Mouse (Mus musculus) stomach, postnatal 0 days (tissue): ENCODE measurements around the gene B9d2. TPM values are rescaled to one million over a fixed set of nuclear protein-coding genes. Genes with fewer than 3 reads are reported as not detected.

ENCODE experiments used
- ATAC-seq: fragments of 200-750 bp; cut with Nextera tagmentation; 2 replicates; pipeline ENCODE4 v1.8.0; 2017; ENCODE audit not compliant: low FRiP score, low TSS enrichment
- DNase-seq: peaks from one replicate; pipeline ENCODE4 v3.0.0-alpha.2; 2016; ENCODE audit warnings: low spot score
- H3K27ac ChIP-seq: fragments of 300-500 bp; sonication (generic); replicated peaks from 2 replicates; pipeline ENCODE4 v1.5.1; 2014; ENCODE audit warnings: mild to moderate bottlenecking, control low read depth
- H3K27me3 ChIP-seq: fragments of 300-500 bp; sonication (generic); 2 replicates; pipeline ENCODE4 v1.6.1; 2014; ENCODE audit warnings: low read length; ENCODE audit not compliant: control insufficient read depth, insufficient read depth
- H3K36me3 ChIP-seq: fragments of 300-500 bp; sonication (generic); 2 replicates; pipeline ENCODE4 v1.6.1; 2014; ENCODE audit warnings: low read length, mixed read lengths; ENCODE audit not compliant: control insufficient read depth, insufficient read depth
- H3K4me1 ChIP-seq: fragments of 300-500 bp; sonication (generic); replicated peaks from 2 replicates; pipeline ENCODE4 v1.6.1; 2014; ENCODE audit warnings: antibody characterized with exemption; ENCODE audit not compliant: control insufficient read depth, insufficient read depth
- H3K4me2 ChIP-seq: fragments of 300-500 bp; sonication (generic); replicated peaks from 2 replicates; pipeline ENCODE4 v1.6.1; 2014; ENCODE audit warnings: low read depth, mild to moderate bottlenecking, control low read depth, moderate library complexity
- H3K4me3 ChIP-seq: fragments of 300-500 bp; sonication (generic); 2 replicates; pipeline ENCODE4 v1.5.1; 2014; ENCODE audit warnings: low read depth, low read length, control low read depth
- H3K9ac ChIP-seq: fragments of 300-500 bp; sonication (generic); 2 replicates; pipeline ENCODE4 v1.6.1; 2014; ENCODE audit warnings: mild to moderate bottlenecking, low read length, control low read depth, mixed read lengths
- H3K9me3 ChIP-seq: fragments of 300-500 bp; sonication (generic); 2 replicates; pipeline ENCODE4 v1.6.1; 2016; ENCODE audit warnings: low read length; ENCODE audit not compliant: control insufficient read depth
- CTCF ChIP-seq: IDR thresholded peaks from 2 replicates; pipeline ENCODE4 v1.5.1; 2016; ENCODE audit warnings: antibody characterized with exemption, low read depth, mild to moderate bottlenecking, moderate library complexity
- EP300 ChIP-seq: optimal IDR thresholded peaks from 2 replicates; pipeline ENCODE3; 2016; ENCODE audit warnings: antibody characterized with exemption
- WGBS: fragments of 180-500 bp; shearing (Covaris S2); extraction: QIAGEN DNeasy Blood & Tissue Kit; methylation state at CpG from one replicate; pipeline ENCODE4 v1.1.7; 2014; 5-methylcytosine and 5-hydroxymethylcytosine counted together
- polyA plus RNA-seq: library from polyadenylated mRNA; unstranded; fragments of >200 nt; fragmentation: Nextera tagmentation; extraction: Ambion mirVana; gene quantifications from 2 replicates; pipeline ENCODE4 v1.2.1, GENCODE M21; 2015

B9d2 gene
- polyA plus RNA-seq, 1 experiment from 2014 or later, result 11.6 TPM

GRCm38 (mm10) chr7:25675405-25675804 is 5.2 kb upstream of the B9d2 start:
- DNase-seq (no peak), ATAC-seq (no peak)
- no peak overlapping the region for H3K9ac ChIP-seq
- no peak overlapping the region for H3K27ac ChIP-seq
- no peaks in the 10 kb centered on the region for H3K9me3 ChIP-seq
- H3K4me1 ChIP-seq, result peaks cover 3% of the 10 kb centered on the region; the same call in 1 of the 2 replicates
- no peaks in the 10 kb centered on the region for H3K27me3 ChIP-seq
- 54% methylated on average over 6 of the region's 6 CpGs for WGBS
- no peak overlapping the region for H3K4me2 ChIP-seq
- H3K36me3 ChIP-seq, result no peaks in the 10 kb centered on the region
- TF ChIP-seq EP300 (no peak), CTCF (no peak)
- H3K4me3 ChIP-seq, result no peak overlapping the region

- 23% methylated on average over 15 of the region's 15 CpGs for WGBS
- peak; percentile 69 for DNase-seq
- no peaks in the 10 kb centered on the region for H3K27me3 ChIP-seq
- H3K4me2 ChIP-seq, result no peak overlapping the region
- no peak overlapping the region for H3K9ac ChIP-seq
- no peaks in the 10 kb centered on the region for H3K36me3 ChIP-seq
- TF ChIP-seq EP300, result no peak
- no peak for TF ChIP-seq CTCF
- H3K4me3 ChIP-seq, result no peak overlapping the region
- H3K27ac ChIP-seq, result no peak overlapping the region
- H3K4me1 ChIP-seq, result peaks cover 5% of the 10 kb centered on the region; the same call in 1 of the 2 replicates
- no peak for ATAC-seq
- H3K9me3 ChIP-seq, result no peaks in the 10 kb centered on the region
Observed at GRCm38 (mm10) chr7:25676085-25676781, 4.3 kb upstream of the B9d2 start.

GRCm38 (mm10) chr7:25677013-25677412 is 3.6 kb upstream of the B9d2 start:
- 94% methylated on average over 7 of the region's 7 CpGs for WGBS
- Histone ChIP-seq H3K4me3 (no peak overlapping the region), H3K9ac (no peak overlapping the region), H3K4me2 (no peak overlapping the region), H3K9me3 (no peaks in the 10 kb centered on the region), H3K4me1 (peaks cover 6% of the 10 kb centered on the region; the same call in 1 of the 2 replicates), H3K27me3 (no peaks in the 10 kb centered on the region), H3K36me3 (no peaks in the 10 kb centered on the region), H3K27ac (no peak overlapping the region)
- TF ChIP-seq CTCF, result no peak
- no peak for ATAC-seq
- no peak for DNase-seq

GRCm38 (mm10) chr7:25679971-25680370 is 609 bp upstream of the B9d2 start:
- ATAC-seq, result no peak
- peak overlapping the region; percentile 60 for H3K4me2 ChIP-seq
- H3K36me3 ChIP-seq, result no peaks in the 10 kb centered on the region
- no peaks in the 10 kb centered on the region for H3K27me3 ChIP-seq
- peak overlapping the region; percentile 83; the same call in 1 of the 2 replicates for H3K27ac ChIP-seq
- H3K9ac ChIP-seq, result no peak overlapping the region
- 4% methylated on average over 6 of the region's 6 CpGs for WGBS
- H3K4me1 ChIP-seq, result peaks cover 6% of the 10 kb centered on the region; the same call in 1 of the 2 replicates
- peak overlapping the region; percentile 60 for H3K4me3 ChIP-seq
- H3K9me3 ChIP-seq, result no peaks in the 10 kb centered on the region
- DNase-seq, result no peak
- TF ChIP-seq CTCF, result peak; percentile 50
- no peak for TF ChIP-seq EP300

- no peak for DNase-seq
- TF ChIP-seq EP300, result no peak
- no peak for TF ChIP-seq CTCF
- Histone ChIP-seq H3K4me2 (peak overlapping the region; percentile 60), H3K9ac (no peak overlapping the region), H3K27me3 (no peaks in the 10 kb centered on the region), H3K27ac (no peak overlapping the region), H3K4me1 (peaks cover 3% of the 10 kb centered on the region; the same call in 1 of the 2 replicates), H3K4me3 (peak overlapping the region; percentile 60), H3K36me3 (no peaks in the 10 kb centered on the region), H3K9me3 (no peaks in the 10 kb centered on the region)
- no peak for ATAC-seq
- WGBS, result 55% methylated on average over 14 of the region's 15 CpGs
Observed at GRCm38 (mm10) chr7:25681341-25682231, 1.0 kb downstream of the B9d2 start.
